Mouse (Mus musculus): ENCODE measurements at regions not wholly inside any gene's neighbourhood (a gene's known extent, or its start where the extent isn't known, plus 50 kb on each side); places are given as distances from the start of the nearest gene placed in this dataset.

DNA sequence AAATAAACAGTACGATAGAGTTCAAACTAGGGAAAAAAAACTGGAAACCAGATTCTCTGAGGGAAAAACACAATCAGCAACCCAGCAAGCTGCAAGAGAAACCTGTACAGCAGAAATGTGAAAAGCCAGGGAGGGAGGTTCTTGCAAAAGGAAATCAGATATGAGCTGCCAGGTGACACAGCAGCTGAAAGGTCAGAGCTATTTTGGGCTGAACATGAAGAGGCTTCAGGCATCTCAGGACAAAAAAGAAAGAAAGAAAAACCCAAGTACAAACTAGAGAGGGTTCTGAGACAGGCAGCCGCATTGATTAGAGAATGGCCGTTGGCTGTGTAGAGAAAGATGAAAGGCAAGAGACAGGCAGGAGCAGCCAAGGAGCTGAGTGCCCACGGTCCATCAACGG is 434.5 kb downstream of the Nuf2 start:
- TF ChIP-seq USF1 (IDR thresholded peaks at IDR 0.05; ENCODE audit: low read depth, low read length) (no peak), CTCF (IDR thresholded peaks at IDR 0.05 in 2 of 3, conservative IDR thresholded peaks at IDR 0.05 in 1 of 3; ENCODE audit: control insufficient read depth in 1 of 3, insufficient read depth in 1 of 3, low read depth in 2 of 3, low read length in 3 of 3, poor library complexity in 1 of 3, severe bottlenecking in 1 of 3) (no peak), UBTF (IDR thresholded peaks at IDR 0.05; ENCODE audit: borderline replicate concordance, insufficient read depth, low read depth, low read length) (no peak), RCOR1 (IDR thresholded peaks at IDR 0.05; ENCODE audit: low read depth, low read length) (no peak), NELFE (IDR thresholded peaks at IDR 0.05; ENCODE audit: low read depth, low read length) (no peak), TCF12 (IDR thresholded peaks at IDR 0.05; ENCODE audit: low read depth, low read length) (no peak), EP300 (IDR thresholded peaks at IDR 0.05; ENCODE audit: low read depth in 1 of 2, low read length in 2 of 2) (no peak), E2F4 (IDR thresholded peaks at IDR 0.05; ENCODE audit: borderline replicate concordance, low read depth, low read length) (no peak), BHLHE40 (IDR thresholded peaks at IDR 0.05; ENCODE audit: borderline replicate concordance, low read depth, low read length) (no peak), ZNF384 (IDR thresholded peaks at IDR 0.05; ENCODE audit: low read depth, low read length) (no peak), GATA1 (IDR thresholded peaks at IDR 0.05; ENCODE audit: low read depth, low read length) (no peak), ETS1 (IDR thresholded peaks at IDR 0.05; ENCODE audit: low read depth, low read length) (no peak), NRF1 (IDR thresholded peaks at IDR 0.05; ENCODE audit: insufficient read depth, low read depth, low read length, poor library complexity, severe bottlenecking) (no peak), ZC3H11A (IDR thresholded peaks at IDR 0.05; ENCODE audit: low read depth, low read length) (no peak), MYC (IDR thresholded peaks at IDR 0.05; ENCODE audit: low read depth, low read length) (no peak), SMC3 (IDR thresholded peaks at IDR 0.05; ENCODE audit: low read depth, low read length) (no peak), GABPA (IDR thresholded peaks at IDR 0.05; ENCODE audit: low read depth, low read length) (no peak), ELF1 (IDR thresholded peaks at IDR 0.05; ENCODE audit: low read depth, low read length) (no peak), MXI1 (IDR thresholded peaks at IDR 0.05; ENCODE audit: low read depth, low read length) (no peak), HCFC1 (IDR thresholded peaks at IDR 0.05; ENCODE audit: low read depth, low read length) (no peak)
- Histone ChIP-seq H3K36me3 (ENCODE audit: control insufficient read depth in 1 of 2, insufficient read depth in 2 of 2, low read length in 2 of 2) (no peaks in the 10 kb centered on the region), H3K4me3 (ENCODE audit: control insufficient read depth in 1 of 2, insufficient read depth in 1 of 2, low read depth in 2 of 2, low read length in 2 of 2) (no peak overlapping the region), H3K27me3 (ENCODE audit: control insufficient read depth in 1 of 2, insufficient read depth in 2 of 2, low read length in 2 of 2) (no peaks in the 10 kb centered on the region), H3K27ac (ENCODE audit: control insufficient read depth, low read depth, low read length) (no peak overlapping the region), H3K9me3 (replicated peaks; ENCODE audit: insufficient read depth, low read length) (no peaks in the 10 kb centered on the region), H3K9ac (ENCODE audit: control insufficient read depth, low read depth, low read length, poor library complexity, severe bottlenecking) (no peak overlapping the region), H3K4me1 (ENCODE audit: control insufficient read depth in 1 of 2, insufficient read depth in 2 of 2, low read length in 2 of 2) (no peaks in the 10 kb centered on the region), H3K79me2 (ENCODE audit: control insufficient read depth, insufficient read depth, low read length, poor library complexity) (no peaks in the 10 kb centered on the region)
- DNase-seq (ENCODE audit: low read depth, low spot score), result no peak

DNA sequence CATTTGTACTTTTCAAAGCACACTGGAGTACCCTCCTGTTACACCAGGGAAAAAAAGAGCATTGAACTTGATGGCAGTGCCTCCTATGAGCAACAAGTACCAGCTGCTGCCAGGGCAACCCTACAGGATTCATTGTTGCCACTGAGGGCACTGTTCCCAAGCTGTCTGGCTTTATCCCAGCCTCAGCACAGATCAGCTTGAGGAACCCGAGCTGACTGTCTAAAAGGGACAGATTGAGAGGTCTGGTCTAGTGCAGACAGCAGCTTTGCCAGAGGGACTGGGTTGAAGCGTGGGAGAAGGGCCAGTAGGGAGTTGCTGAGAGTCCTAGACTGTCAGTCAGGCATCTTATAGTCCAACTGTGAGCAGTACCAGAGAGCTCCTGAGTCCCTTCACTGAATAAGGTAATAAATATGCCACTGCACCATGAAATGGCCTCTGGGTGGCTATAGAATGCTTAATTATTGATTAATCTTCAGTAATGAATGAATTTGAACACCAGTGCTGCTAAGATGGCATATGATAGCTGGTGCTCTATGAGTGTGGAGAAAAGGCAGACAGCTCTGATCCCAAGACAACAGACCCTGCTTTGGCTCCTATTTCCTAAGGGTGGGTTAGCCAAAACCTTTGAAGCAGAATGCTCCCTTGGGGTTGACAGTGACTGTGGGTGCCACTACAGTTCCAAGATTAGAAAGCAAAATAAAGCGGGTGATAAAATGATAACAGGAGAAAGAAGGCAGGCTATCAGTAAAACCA is 437.5 kb downstream of the Nuf2 start:
- Histone ChIP-seq H3K9me3 (replicated peaks; ENCODE audit: insufficient read depth, low read length) (no peaks in the 10 kb centered on the region), H3K4me3 (ENCODE audit: control insufficient read depth in 1 of 2, insufficient read depth in 1 of 2, low read depth in 2 of 2, low read length in 2 of 2) (no peak overlapping the region), H3K27ac (ENCODE audit: control insufficient read depth, low read depth, low read length) (no peak overlapping the region), H3K4me1 (ENCODE audit: control insufficient read depth in 1 of 2, insufficient read depth in 2 of 2, low read length in 2 of 2) (no peaks in the 10 kb centered on the region), H3K9ac (ENCODE audit: control insufficient read depth, low read depth, low read length, poor library complexity, severe bottlenecking) (no peak overlapping the region), H3K79me2 (ENCODE audit: control insufficient read depth, insufficient read depth, low read length, poor library complexity) (no peaks in the 10 kb centered on the region), H3K36me3 (ENCODE audit: control insufficient read depth in 1 of 2, insufficient read depth in 2 of 2, low read length in 2 of 2) (no peaks in the 10 kb centered on the region), H3K27me3 (ENCODE audit: control insufficient read depth in 1 of 2, insufficient read depth in 2 of 2, low read length in 2 of 2) (no peaks in the 10 kb centered on the region)
- DNase-seq (ENCODE audit: low read depth, low spot score), result no peak
- no peak for TF ChIP-seq ZC3H11A (IDR thresholded peaks at IDR 0.05; ENCODE audit: low read depth, low read length)
- no peak for TF ChIP-seq SIN3A (IDR thresholded peaks at IDR 0.05; ENCODE audit: low read length)
- TF ChIP-seq MAX (IDR thresholded peaks at IDR 0.05; ENCODE audit: low read length), result no peak
- no peak for TF ChIP-seq CHD1 (IDR thresholded peaks at IDR 0.05; ENCODE audit: low read depth, low read length)
- TF ChIP-seq POLR2AphosphoS2 (IDR thresholded peaks at IDR 0.05; ENCODE audit: low read length), result no peak
- TF ChIP-seq MYC (IDR thresholded peaks at IDR 0.05; ENCODE audit: low read depth, low read length), result no peak
- no peak for TF ChIP-seq CTCF (IDR thresholded peaks at IDR 0.05 in 2 of 3, conservative IDR thresholded peaks at IDR 0.05 in 1 of 3; ENCODE audit: control insufficient read depth in 1 of 3, insufficient read depth in 1 of 3, low read depth in 2 of 3, low read length in 3 of 3, poor library complexity in 1 of 3, severe bottlenecking in 1 of 3)
- TF ChIP-seq ETS1 (IDR thresholded peaks at IDR 0.05; ENCODE audit: low read depth, low read length), result no peak
- no peak for TF ChIP-seq SMC3 (IDR thresholded peaks at IDR 0.05; ENCODE audit: low read depth, low read length)
- TF ChIP-seq GABPA (IDR thresholded peaks at IDR 0.05; ENCODE audit: low read depth, low read length), result no peak
- no peak for TF ChIP-seq GATA1 (IDR thresholded peaks at IDR 0.05; ENCODE audit: low read depth, low read length)
- TF ChIP-seq MAFK (IDR thresholded peaks at IDR 0.05; ENCODE audit: borderline replicate concordance, low read depth, low read length), result no peak

Measured in MEL (cell line).